Mouse (Mus musculus): ENCODE measurements around the gene Wdfy2.
A peak's percentile ranks its signal among the peaks of the same experiment; 100 is the strongest.

Gene Wdfy2

DNA sequence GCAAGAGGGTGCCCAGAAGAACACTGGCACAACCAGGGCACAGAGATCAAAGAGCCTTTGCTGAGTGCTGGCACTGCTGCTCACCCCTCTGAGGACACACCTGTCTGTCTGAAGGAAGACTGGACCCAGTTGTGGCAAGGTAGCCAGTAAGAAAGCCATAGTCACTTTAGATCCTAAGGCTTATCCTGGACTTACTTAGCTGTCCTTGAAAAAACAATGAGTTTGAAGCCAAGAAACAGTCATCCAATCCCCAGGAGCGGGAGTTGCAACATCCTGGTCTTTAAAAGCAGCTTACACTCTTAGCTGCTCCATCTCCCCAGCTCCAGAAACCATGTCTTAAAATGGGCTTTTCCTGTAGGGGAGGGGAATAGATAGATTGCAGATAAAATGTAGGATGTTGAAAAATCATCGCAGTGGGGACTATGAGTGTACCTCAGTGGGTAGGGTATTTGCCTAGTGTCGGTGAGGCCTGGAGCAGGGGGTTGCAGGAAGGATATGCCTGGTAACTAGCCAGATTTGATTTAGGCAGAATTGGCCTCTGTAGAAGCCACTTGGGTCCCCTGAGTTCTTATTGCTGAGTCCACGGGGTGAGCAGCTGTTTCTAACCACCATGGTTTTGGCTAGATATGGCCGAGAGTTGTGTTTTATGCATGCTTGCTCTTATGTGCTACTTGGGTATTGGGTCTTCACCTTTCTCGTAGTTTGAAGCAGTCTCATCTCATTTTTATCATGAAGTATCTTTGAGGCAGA, 99.3 kb downstream of the Wdfy2 start:
- no peak for DNase-seq (ENCODE audit: low spot score)

DNA sequence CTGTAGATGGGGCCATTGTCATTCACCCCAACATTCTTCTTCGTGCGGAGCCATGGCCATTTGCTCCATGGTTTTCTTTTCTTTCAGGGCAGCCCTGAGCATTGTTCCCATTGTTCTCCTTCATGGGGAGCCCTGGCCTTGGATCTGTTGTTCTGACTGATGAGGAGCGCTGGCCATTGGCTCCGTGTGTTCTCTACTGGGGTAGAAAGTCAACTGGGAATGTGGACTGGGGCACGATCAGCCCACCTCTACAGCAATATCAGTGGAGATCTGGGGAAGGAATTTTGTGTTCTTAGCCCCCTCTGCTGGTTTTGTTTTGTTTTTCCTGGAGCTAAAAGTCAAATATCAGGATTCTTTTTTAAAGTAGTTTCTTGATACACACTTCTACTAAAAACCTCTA, 100.2 kb downstream of the Wdfy2 start:
- no peak for DNase-seq (ENCODE audit: low spot score)

DNA sequence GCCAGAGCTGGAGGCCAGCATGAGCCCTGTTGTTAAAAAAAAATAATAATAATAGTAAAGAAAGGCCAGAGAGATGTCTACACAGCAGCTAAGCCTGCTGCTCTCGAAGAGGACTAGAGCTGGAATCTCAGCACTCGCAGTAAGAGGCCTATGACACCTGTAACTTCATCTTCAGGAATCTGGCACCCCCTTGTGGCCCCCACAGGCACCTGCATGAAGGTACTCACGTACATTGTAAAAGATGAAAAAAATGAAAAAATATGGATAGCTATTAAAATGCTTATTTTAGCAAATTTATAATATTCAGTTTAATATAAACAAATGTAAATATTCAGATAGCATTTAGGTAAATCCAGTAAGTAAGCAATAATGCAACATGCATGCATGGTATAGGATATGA, 102.0 kb downstream of the Wdfy2 start:
- no peak for DNase-seq (ENCODE audit: low spot score)

DNA sequence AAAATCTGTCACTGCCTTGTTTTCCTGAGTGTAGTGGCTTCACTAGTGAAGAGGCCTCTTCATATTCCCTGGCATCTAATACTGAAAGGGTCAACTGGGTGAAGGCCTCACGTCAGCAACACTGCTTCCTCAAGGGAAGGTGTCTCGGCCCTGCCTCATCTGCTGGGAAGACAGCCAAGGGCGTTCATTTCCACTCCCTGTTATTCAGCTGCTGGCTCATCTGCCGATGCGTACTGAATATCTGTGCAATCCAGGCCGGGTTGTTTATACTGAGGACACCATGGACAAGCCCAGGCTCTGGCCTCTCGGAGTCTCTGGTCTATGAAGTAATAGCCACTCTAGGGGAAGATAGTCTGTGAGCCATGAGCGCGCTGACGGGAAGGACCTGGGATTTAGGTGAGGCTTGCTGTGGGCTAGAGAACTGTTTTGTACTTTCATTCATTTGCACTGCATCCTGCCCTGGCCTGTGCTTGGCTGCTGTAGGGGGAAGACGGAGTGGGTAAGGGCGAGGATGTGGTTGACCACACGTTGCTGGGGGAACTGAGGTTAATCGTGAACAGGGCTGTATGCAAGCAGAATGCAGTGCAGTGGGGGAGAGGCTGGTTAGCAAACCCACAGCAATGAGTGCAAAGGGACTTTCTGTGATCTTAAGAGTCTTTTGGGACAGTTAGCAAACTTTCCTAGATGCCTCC, 103.1 kb downstream of the Wdfy2 start:
- peak; percentile 18 for DNase-seq (ENCODE audit: low spot score)

DNA sequence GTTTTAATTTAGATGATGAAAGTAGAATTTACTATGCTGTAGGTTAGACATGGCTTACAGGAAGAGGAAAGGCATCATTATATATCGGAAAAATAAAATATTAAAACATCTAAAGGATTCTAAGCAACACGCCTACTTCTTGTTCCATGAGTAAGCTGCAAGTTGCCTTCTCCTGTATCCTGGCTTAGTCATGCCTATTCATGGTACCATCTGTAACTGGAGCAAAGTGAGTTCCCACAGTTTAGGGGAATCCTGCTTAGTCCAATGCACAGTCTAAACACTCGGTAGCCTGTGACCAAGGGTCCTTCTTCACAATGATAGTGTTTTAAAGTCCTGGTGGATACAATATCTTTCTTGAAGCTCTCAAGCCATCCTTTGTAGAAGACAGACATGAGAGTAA, 109.3 kb downstream of the Wdfy2 start:
- DNase-seq (ENCODE audit: low spot score): no peak

DNA sequence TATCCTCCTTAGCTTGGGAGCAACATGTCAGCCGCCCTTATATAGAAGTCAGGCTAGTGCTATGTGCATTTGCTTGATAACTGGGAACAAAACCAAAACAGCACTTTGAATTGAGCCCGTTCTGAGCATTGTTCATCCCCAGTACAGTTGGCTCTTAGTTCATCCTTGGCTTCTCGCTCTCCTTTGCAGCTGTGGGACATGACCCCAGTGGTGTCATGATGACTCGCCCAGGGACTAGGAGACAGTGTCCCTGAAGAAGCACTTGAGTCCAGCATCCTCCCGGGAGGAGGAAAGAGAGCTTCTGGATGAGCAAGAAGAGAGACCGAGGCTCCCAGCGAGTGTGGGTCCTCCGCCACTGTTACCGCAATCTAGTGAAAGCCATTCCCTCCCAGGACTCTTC, 118.6 kb downstream of the Wdfy2 start:
- no peak for DNase-seq (ENCODE audit: low spot score)

DNA sequence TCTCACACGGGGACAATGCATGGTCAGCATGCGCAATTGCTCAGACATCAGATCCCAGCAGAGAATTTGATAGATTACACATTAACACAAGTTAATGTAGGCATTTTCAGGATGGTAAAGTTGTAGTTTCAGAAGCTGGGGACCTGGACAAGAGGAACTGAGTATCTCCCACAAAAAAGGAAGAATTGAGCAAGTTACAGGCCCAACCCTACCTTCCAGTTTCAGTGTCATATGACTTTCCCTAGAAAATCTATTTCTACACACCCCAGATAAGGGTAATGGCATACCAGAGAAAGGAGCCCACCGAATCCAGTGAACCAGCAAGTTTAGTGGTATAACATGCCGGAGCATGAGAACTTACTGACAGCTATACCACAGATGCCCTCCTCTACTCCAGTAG, 126.2 kb downstream of the Wdfy2 start:
- DNase-seq (ENCODE audit: low spot score): no peak

DNA sequence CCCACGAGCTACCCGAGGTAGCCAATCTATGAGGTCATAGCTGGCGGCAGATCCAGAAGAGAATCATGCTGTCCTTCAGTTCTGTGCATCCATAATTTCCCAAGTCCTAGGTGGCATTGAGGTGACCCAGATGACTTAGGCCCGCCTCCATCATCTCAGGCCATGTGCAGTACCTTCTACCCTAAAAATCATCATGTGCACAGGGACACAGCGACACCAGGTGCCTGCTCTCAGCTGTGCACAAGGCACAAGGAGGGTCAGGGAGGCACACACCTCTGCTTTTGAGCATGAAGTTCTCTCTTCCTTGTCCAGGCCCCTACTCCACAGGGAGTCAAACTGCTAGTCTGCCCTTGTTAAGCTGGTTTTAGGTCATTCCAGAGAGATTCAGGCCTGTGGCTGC, 127.9 kb downstream of the Wdfy2 start:
- DNase-seq (ENCODE audit: low spot score): no peak

DNA sequence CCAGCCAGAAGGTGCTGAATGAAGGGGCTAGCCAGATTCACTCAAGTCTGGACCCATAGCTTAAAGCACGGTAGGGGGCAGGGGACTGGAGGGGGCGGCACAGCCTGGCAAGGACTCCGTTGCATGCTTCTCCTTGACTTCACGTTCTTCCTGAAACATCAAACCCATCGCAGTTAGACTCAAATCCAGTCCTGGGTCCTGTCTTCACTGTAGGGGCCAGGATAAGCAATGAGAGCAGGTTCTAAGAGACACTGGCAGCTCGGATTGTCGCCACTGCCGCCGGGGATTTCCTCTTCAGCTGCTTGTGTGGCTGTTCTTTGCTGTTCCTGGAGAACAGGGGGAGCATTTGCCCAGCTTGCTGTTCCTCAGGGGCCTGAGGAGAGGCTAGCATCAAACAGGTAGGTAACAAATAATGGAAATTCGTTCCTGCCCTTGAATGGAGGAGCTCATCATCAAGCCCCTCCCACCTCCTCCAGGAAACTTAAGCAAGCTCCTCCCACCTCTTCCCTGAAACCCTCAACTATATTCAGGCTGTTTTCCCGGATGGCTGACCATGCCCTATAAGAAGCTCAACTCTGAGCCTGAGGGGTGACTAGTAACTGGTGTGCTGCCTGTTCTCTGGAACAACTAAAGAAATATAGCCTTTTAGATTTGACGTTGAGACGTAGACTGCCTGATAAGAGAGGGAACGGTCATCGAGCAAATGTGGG, 128.5 kb downstream of the Wdfy2 start:
- DNase-seq (ENCODE audit: low spot score): no peak

DNA sequence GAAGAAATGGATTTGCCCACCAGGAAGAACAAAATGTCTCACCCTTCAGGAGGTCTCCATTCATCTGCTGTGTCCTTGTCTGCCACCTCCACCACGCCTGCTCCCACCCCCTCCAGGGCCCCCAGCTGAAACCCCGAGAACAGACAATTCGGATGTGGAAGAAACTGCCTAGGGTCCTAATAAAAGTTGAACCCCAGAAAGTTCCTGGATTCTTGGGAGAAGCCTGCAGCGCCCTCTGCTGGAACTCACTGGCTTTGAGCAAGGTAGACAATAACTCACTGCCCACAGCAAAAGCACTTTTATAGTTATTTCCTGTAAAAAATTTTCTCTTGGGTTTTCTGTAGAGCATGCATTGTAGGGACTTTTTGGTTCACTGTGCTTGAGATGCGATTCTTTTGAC, 137.6 kb downstream of the Wdfy2 start:
- peak; percentile 37 for DNase-seq (ENCODE audit: low spot score)

DNA sequence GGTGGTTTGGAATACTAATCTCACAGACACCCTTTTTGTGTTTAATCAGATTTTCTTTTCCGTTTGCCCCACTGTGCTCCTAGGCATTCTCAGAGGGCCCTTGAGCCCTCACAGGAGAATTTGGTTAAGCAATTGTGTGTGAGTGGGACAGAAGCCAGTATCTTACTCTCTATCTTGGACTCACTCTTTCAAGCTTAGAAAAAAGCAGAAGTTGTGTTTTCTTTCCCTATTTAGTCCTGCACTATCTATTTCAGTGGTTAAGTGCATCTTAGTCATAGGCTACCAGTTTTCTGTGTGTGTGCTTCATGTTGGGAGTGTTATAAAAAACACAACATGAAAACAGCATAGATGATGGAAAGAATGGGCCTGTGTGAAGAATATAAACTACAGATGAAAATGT, 142.3 kb downstream of the Wdfy2 start:
- no peak for DNase-seq (ENCODE audit: low spot score)

DNA sequence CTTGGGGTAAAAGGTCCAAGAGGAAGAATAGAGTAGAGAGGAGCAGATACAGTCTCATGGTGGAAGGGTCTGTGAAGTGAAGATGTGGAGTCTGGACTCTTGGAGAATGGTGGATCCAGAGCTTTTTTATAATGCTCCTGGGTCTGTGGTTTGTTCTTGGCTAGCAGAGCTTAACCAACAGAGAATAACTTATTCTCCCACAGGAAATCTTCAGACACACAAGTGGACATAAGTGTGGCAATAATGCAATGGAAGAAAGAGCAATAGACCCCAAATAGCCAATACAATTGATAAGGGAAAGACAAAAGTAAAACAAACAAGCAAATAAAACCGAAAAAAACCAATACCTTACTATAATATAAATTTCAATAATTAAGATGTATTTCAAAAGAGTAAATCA, 146.9 kb downstream of the Wdfy2 start, which contains the start of gene Defb48:
TSS of gene Defb48 (minus strand) at position 101 of the 400 bp plus-strand sequence.
- DNase-seq (ENCODE audit: low spot score): no peak

DNA sequence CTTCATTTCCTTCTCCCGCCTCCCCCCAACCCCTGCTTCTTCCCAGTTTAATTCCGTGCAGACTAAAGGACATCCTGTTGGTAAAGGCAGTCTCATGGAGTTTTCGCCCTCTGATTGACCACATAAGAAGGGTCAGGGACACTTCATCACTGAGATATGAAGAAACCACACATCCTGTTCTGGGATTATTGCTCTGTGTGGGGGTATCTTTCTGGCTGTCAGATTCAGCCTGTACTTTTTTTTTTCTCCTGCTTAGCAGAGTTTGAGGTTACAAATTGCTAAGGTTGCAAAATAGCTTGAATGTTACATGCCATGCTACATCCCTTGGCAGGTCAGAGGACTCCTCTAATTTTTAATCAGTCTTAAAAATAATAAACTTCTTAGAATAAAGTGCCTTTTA, 153.8 kb downstream of the Wdfy2 start:
- DNase-seq (ENCODE audit: low spot score): no peak

DNA sequence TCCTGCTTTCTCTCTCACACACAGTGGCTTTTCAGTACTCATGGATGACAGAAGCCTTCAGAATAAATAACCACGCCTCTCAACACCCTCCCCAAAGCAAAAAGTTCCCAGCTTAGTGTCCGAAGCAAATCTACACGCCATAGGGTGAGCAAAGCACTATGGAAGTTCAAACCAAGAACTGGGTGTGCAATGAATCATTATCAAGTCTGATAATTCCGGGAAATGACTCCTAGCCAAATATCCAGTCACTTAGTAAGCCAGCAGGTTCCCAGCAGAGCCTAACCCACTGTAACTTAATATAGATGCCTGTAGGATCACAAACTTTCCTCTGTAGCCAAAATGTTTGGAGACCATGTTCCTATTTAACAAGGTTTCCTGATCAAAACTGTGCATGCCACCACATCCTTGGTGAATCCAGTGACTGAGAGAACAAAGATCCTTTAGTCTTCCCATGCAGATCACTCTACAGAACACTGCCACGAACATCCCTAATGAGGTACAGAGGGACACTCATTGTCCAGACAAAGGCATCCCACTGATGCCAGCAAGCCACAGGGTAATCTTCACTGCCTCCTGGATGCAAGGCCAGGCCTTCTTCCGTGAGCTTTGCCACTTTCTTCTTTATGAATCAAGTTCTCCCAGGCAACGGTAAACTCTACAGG, 154.5 kb downstream of the Wdfy2 start:
- no peak for DNase-seq (ENCODE audit: low spot score)

DNA sequence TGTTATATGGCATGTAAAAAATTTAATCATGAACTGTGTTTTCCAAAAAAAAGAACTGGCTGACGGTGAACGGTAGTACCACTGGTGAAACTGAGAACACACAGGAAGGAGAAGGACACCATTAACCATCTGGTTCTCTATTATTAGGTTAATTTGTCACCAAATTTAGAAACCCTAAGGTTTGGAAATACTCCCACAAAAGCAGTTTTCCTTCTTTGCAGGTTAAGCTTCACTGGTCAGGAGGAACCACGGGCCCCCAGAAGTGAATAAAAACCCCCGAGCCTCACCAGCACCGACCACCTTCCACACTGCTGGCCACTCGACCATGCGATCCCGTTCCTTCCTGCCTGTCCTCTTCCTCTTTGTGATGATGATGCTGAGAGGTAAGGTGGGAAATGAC, 160.3 kb downstream of the Wdfy2 start, which contains the start of gene Defb47:
TSS of gene Defb47 (plus strand) at position 301 of the 400 bp plus-strand sequence.
- DNase-seq (ENCODE audit: low spot score): no peak

DNA sequence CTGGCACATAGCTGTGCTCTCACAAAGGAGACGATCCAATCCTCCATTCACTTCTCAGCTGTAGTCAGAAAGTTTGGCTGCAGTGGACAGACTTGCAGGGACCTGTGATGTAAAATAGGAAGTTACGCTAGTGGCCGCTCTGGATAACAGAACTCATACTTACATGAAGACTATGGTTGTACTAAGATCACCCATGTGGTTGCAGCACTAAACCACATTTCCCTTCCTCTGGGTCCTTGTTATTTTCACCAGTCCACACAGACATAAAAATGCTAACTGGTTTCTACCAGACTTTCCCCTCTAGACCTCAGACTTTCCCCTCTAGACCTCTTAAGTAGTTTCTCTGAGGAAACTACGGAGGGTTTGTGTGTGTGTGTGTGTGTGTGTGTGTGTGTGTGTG, 161.5 kb downstream of the Wdfy2 start:
- no peak for DNase-seq (ENCODE audit: low spot score)

DNA sequence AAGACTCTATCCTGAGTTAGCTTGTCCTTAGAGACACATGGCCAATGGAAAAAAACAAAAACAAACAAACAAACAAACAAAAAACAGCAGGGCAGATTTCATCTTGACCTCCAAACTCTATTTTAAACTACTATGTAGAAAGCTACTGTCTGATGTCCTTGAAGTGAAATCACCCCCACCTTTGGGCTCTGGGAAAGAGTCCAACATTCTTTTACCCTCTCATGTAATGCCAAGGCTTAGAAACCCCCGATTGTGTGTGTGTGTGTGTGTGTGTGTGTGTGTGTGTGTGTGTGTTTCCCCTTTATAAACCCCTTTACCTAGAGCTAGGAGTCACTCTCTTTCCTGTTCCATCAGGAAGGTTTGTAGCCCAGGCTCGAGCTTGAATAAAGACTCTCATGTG, 165.1 kb downstream of the Wdfy2 start:
- no peak for DNase-seq (ENCODE audit: low spot score)

Measured in urinary bladder, postnatal 10 days (tissue).